Mouse (Mus musculus): ENCODE data around the gene Oaz2.

DNA sequence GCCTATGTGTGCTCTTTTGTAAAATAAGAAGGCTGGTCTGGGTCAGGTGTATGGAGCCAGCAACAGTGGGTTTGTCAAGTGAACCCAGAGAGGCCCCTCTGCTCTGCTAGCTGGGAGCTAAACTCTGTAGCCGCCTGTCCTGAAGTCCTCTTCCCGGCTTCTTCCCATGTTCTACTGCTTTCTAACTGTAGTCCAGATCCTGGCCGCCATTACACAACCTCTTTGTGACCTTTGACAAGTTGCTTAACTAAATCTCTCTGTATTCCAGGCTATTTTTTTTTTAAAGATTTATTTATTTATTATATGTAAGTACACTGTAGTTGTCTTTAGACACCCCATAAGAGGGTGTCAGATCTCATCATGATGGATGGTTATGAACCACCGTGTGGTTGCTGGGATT lies 14.1 kb upstream of the Oaz2 start:
- TF ChIP-seq CTCF (conservative IDR thresholded peaks at IDR 0.05 in 1 of 2, IDR thresholded peaks at IDR 0.05 in 1 of 2; ENCODE audit: low read depth in 2 of 2, low read length in 2 of 2) (no peak), MXI1 (IDR thresholded peaks at IDR 0.05; ENCODE audit: low read depth, low read length) (no peak), TCF12 (IDR thresholded peaks at IDR 0.05; ENCODE audit: low read depth, low read length) (no peak), PAX5 (IDR thresholded peaks at IDR 0.05; ENCODE audit: low read length) (no peak), ZC3H11A (IDR thresholded peaks at IDR 0.05; ENCODE audit: low read depth, low read length) (no peak), POLR2AphosphoS2 (IDR thresholded peaks at IDR 0.05; ENCODE audit: low read depth, low read length) (no peak), NELFE (IDR thresholded peaks at IDR 0.05; ENCODE audit: low read depth, low read length) (no peak), TBP (conservative IDR thresholded peaks at IDR 0.05; ENCODE audit: low read depth, low read length) (no peak), HCFC1 (IDR thresholded peaks at IDR 0.05; ENCODE audit: low read depth, low read length) (no peak), JUND (conservative IDR thresholded peaks at IDR 0.05; ENCODE audit: low read depth, low read length) (no peak), USF2 (conservative IDR thresholded peaks at IDR 0.05; ENCODE audit: low read depth, low read length) (no peak), KAT2A (IDR thresholded peaks at IDR 0.05; ENCODE audit: insufficient replicate concordance, low read length) (no peak), POLR2A (IDR thresholded peaks at IDR 0.05; ENCODE audit: low read depth, low read length) (no peak), JUN (IDR thresholded peaks at IDR 0.05; ENCODE audit: insufficient read depth, low read depth, low read length) (no peak)
